Mouse (Mus musculus) forebrain, embryonic 14.5 days (tissue): ENCODE results near the gene Gramd4. TPM values are rescaled to one million over a fixed set of nuclear protein-coding genes. Genes with fewer than 3 reads are reported as not detected.

ENCODE experiments used
- ATAC-seq: fragments of 200-750 bp; cut with Nextera tagmentation; 2 replicates; pipeline ENCODE4 v1.8.0; 2017; ENCODE audit warnings: mild to moderate bottlenecking, moderate library complexity
- DNase-seq: peaks from one replicate; pipeline ENCODE4 v3.0.0-alpha.2; 2015; ENCODE audit warnings: low spot score
- H3K27ac ChIP-seq: fragments of 300-500 bp; sonication (generic); 2 replicates; pipeline ENCODE4 v1.5.1; 2014; ENCODE audit warnings: low read depth, mild to moderate bottlenecking, control low read depth, low read length, moderate library complexity
- H3K27me3 ChIP-seq: fragments of 300-500 bp; sonication (generic); replicated peaks from 2 replicates; pipeline ENCODE4 v1.6.1; 2014; ENCODE audit warnings: low read length, control low read depth, mixed read lengths; ENCODE audit not compliant: control insufficient read depth, insufficient read depth
- H3K36me3 ChIP-seq: fragments of 300-500 bp; sonication (generic); 2 replicates; pipeline ENCODE4 v1.6.1; 2014; ENCODE audit warnings: low read length, control low read depth; ENCODE audit not compliant: control insufficient read depth, insufficient read depth
- H3K4me1 ChIP-seq: fragments of 300-500 bp; sonication (generic); 2 replicates; pipeline ENCODE4 v1.6.1; 2014; ENCODE audit warnings: antibody characterized with exemption, low read length, control low read depth; ENCODE audit not compliant: control insufficient read depth, insufficient read depth
- H3K4me2 ChIP-seq: fragments of 300-500 bp; sonication (generic); 2 replicates; pipeline ENCODE4 v1.6.1; 2014; ENCODE audit warnings: mild to moderate bottlenecking, control low read depth, low read length
- H3K4me3 ChIP-seq: fragments of 300-500 bp; sonication (generic); 2 replicates; pipeline ENCODE4 v1.5.1; 2014; ENCODE audit warnings: low read depth, low read length, control low read depth
- H3K9ac ChIP-seq: fragments of 300-500 bp; sonication (generic); 2 replicates; pipeline ENCODE4 v1.6.1; 2014; ENCODE audit warnings: mild to moderate bottlenecking, low read length, control low read depth, moderate library complexity
- H3K9me3 ChIP-seq: fragments of 300-500 bp; sonication (generic); replicated peaks from 2 replicates; pipeline ENCODE4 v1.6.1; 2016; ENCODE audit warnings: low read length, control low read depth, mixed read lengths; ENCODE audit not compliant: control insufficient read depth
- WGBS: fragments of 180-500 bp; shearing (Covaris S2); extraction: QIAGEN DNeasy Blood & Tissue Kit; methylation state at CpG from one replicate; pipeline ENCODE4 v1.1.7; 2014; 5-methylcytosine and 5-hydroxymethylcytosine counted together
- polyA plus RNA-seq: library from polyadenylated mRNA; unstranded; fragments of >200 nt; fragmentation: Nextera tagmentation; extraction: Ambion mirVana; gene quantifications from 2 replicates; pipeline ENCODE4 v1.2.1, GENCODE M21; 2014

Gene Gramd4
- polyA plus RNA-seq, 1 experiment from 2014 or later, result 20.7 TPM

DNA sequence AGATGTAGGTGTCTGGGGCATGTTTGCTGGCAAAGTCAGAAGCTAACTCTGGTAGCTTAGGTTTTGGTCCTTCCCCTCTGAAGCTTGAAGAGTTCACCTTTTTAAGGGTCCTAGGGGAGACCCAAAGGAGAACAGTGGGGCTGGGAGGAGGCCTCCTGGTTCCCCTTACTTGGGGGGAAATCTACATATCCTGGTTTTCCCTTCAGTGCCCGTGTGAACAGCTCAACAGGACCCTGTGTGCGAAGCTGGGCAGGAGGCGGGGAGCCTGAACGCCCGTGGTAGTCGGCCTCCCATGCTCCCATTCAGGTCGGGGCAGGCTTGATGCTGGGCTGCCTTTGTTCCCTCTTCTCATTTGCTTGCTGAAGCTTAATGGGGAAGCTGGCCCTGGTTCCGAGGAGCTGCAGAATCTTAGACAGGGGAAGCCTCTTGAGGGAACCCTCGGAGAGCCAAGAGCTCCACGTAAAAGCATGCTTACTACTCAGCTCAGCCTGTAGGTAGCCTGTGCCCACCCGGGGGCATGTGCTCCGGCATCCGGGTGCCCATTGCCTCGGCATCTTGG, 30.2 kb downstream of the Gramd4 start:
- H3K9ac ChIP-seq, result peak overlapping the region; percentile 13
- 5% methylated on average over 14 of the region's 14 CpGs for WGBS
- peaks cover 10% of the 10 kb centered on the region for H3K36me3 ChIP-seq
- peak overlapping the region; percentile 8; the same call in 1 of the 2 replicates for H3K4me2 ChIP-seq
- ATAC-seq (peak; percentile 60), DNase-seq (peak; percentile 80)
- peaks cover 56% of the 10 kb centered on the region for H3K4me1 ChIP-seq
- no peak overlapping the region for H3K4me3 ChIP-seq
- no peaks in the 10 kb centered on the region for H3K27me3 ChIP-seq
- peak overlapping the region; percentile 84 for H3K27ac ChIP-seq
- no peaks in the 10 kb centered on the region for H3K9me3 ChIP-seq

DNA sequence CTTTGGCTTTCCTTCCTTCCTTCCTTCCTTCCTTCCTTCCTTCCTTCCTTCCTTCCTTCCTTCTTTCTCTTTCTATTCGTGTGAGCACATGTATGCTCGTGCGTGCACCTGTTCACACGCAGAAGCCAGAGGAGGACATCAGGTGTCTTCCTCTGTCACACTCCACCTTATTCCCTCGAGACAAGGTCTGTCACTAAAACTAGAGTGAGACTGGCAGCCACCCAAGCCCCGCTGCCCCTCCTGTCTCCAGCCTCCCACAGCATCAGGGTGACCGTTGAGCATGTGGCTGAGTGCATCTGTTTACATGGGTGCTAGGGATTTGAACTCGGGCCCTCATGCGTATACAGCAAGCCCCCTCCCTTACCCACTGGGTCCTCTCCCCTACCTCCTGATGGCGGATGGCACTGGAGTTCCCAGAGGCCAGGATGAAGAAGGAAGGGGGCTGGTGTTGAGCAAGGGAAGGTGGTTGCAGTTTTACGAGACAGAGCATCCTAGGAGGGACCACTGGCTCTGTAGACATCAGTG, 30.8 kb downstream of the Gramd4 start:
- WGBS, result 68% methylated on average over 11 of the region's 11 CpGs
- Histone ChIP-seq H3K4me3 (no peak overlapping the region), H3K4me1 (peaks cover 49% of the 10 kb centered on the region), H3K4me2 (peak overlapping the region; percentile 8; the same call in 1 of the 2 replicates), H3K9ac (peak overlapping the region; percentile 13; the same call in 1 of the 2 replicates), H3K9me3 (no peaks in the 10 kb centered on the region), H3K36me3 (peaks cover 12% of the 10 kb centered on the region), H3K27ac (peak overlapping the region; percentile 84), H3K27me3 (no peaks in the 10 kb centered on the region)
- ATAC-seq (no peak), DNase-seq (no peak)

DNA sequence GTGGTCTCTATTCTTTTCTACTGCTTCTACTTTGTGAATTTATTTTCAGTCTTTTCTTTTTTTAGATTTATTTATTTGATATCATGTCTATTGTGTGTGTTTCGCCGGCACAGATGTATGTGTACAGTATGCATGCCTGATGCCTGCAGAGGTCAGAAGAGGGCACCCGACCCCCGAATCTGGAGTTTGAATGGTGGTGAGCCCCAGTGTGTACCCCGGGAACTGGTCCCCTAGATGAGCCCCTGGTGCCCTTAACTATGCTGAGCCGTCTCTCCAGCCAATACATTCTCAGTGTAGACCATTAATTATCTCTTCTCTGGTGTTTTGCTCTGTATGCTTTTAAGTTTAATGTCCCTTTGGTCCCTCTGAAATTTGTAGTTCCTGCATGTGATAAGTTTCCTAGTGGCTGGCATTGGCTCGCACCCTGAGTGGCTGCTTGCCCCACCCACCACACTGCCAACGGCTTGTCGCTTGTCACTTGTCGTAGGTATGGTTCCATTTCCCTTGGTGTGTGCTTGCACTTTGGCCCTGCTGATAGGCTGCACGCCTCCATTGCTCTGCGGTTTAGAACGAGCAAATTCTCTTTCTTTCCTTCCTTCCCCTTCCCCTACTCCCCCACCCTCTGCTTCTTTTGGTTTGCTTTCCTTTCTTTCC, 31.7 kb downstream of the Gramd4 start:
- no peaks in the 10 kb centered on the region for H3K9me3 ChIP-seq
- H3K9ac ChIP-seq, result no peak overlapping the region
- DNase-seq (no peak), ATAC-seq (no peak)
- no peak overlapping the region for H3K4me2 ChIP-seq
- H3K36me3 ChIP-seq, result peaks cover 12% of the 10 kb centered on the region
- no peak overlapping the region for H3K27ac ChIP-seq
- peaks cover 43% of the 10 kb centered on the region for H3K4me1 ChIP-seq
- H3K4me3 ChIP-seq, result no peak overlapping the region
- 84% methylated on average over 13 of the region's 13 CpGs for WGBS
- H3K27me3 ChIP-seq, result no peaks in the 10 kb centered on the region

DNA sequence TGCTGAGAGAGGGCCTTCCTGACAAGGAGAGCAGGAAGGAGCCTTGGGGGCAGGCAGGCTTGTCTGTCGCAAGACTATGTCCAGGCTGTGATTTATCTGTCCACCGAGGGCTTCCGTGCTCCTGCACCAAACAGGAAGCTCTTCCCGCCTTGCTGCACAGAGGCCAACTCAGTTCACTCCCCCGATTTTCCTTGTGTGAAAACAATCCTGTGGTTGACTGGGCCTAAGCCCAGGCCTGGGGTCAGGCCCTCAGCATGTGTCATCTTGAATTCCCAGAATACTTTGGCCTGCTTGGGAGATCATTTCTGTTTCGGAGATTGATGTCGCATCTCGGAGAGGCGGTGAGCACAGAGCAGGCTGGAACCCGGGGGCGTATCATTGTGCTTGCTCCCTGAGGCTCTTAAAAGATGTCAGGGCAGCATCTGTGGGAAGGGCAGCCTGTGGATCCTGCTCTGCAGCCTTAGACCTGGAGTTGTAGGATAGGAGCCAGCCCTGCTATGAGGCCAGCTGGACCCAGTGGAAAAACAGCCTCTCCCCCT, 32.6 kb downstream of the Gramd4 start:
- Histone ChIP-seq H3K4me1 (peaks cover 35% of the 10 kb centered on the region), H3K27me3 (no peaks in the 10 kb centered on the region), H3K36me3 (peaks cover 12% of the 10 kb centered on the region), H3K9ac (no peak overlapping the region), H3K4me3 (no peak overlapping the region), H3K27ac (0 out of 2 replicates have a peak overlapping the region, but pooled peaks have one; percentile 36), H3K4me2 (no peak overlapping the region), H3K9me3 (no peaks in the 10 kb centered on the region)
- WGBS, result 85% methylated on average over 11 of the region's 11 CpGs
- DNase-seq (no peak), ATAC-seq (no peak)

DNA sequence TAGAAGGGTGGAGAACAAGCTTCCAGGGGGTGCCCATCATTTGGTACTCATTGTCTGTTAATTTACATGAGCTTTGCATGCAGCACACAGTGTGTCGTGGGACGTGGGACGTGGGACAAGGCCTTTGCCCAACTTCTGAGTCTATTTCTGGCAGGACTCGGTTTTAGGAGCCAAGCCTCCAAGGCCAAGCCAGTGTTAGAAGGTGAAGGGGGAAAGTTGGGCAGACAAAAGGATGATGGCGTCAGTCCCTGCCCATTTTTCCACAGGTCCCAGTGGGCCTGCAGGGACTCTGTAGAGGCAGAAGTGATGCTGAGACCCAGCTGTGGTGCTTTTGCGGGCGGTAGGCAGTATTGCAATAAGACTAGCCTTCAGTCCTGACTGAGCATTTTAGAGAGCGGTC, 33.1 kb downstream of the Gramd4 start:
- Histone ChIP-seq H3K9me3 (no peaks in the 10 kb centered on the region), H3K27ac (0 out of 2 replicates have a peak overlapping the region, but pooled peaks have one; percentile 36), H3K4me3 (no peak overlapping the region), H3K9ac (no peak overlapping the region), H3K4me2 (no peak overlapping the region), H3K27me3 (no peaks in the 10 kb centered on the region), H3K4me1 (peaks cover 30% of the 10 kb centered on the region), H3K36me3 (peaks cover 12% of the 10 kb centered on the region)
- no peak for ATAC-seq
- no peak for DNase-seq
- WGBS, result 90% methylated on average over 8 of the region's 8 CpGs

DNA sequence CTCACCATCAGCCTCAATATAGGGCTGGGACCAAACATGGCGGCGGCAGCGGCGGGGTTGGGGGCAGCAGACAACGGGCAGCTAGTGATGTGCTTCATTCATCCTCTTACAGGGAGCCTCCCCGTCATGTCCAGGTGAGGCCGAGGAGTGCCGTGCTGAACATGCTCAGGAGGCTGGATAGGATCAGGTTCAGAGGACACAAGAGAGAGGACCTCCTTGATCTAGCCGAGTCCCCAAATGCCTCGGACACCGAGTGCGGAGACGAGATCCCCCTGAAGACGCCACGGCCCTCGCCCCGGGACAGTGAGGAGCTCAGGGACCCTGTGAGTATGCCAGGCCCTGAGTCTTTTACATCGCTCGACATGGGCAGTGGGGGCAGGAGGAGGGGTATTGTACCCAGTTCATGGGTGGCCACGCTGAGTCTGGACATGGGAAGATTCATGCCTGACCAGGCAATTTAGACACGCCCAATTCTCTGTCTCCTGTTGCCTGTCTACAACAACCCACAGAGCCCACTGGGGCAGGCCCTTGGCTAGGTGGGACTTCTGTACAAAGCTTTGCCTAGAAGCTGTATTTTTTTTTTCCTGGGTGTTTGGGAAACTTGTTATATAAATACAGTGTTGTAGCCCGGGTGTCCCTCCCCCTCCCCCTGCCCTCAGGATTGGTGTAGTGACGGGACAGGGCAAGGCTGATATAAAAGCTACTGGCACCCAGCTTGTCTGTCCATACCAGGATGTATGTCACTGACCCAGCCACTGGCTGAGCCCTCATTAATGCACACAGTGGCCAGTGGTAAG, 33.9 kb downstream of the Gramd4 start:
- 92% methylated on average over 23 of the region's 23 CpGs for WGBS
- Histone ChIP-seq H3K9me3 (no peaks in the 10 kb centered on the region), H3K9ac (no peak overlapping the region), H3K36me3 (peaks cover 16% of the 10 kb centered on the region), H3K4me1 (peaks cover 22% of the 10 kb centered on the region), H3K4me2 (no peak overlapping the region), H3K27me3 (no peaks in the 10 kb centered on the region), H3K27ac (no peak overlapping the region), H3K4me3 (no peak overlapping the region)
- DNase-seq (no peak), ATAC-seq (no peak)

DNA sequence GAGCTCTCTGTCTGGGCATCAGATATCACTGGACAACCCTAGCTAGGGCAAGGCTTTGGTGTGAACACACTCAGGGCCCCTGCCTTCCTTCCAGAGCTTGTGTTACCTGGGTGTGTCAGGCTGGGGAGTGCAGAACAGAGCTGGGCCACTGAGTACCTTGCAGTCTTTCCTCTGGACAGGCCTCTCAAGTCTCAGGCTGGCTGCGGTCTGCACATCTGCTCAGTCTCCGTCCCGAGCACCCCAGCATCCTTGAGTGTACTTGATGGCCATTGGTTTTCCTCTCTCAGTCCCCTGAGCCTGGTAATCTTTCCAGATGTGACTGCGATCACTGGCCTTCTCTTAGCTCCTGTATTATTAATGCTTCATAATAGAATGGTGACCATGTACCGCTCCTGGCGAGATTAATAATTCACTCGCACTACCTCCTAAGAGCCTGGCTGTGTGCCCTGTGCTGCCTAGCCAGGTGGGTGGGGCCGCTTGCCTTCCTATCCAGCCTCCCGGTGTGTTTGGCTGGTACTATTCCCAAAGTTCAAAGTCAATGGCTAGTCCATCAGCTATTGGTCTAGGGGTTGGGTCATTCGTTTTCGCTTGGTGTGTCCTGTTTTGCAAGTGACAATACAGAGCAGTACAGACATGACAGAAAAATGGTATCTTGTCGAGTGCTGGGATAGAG, 34.6 kb downstream of the Gramd4 start:
- ATAC-seq (no peak), DNase-seq (no peak)
- Histone ChIP-seq H3K4me3 (no peak overlapping the region), H3K9ac (no peak overlapping the region), H3K4me2 (no peak overlapping the region), H3K4me1 (peaks cover 15% of the 10 kb centered on the region), H3K9me3 (no peaks in the 10 kb centered on the region), H3K27ac (no peak overlapping the region), H3K27me3 (no peaks in the 10 kb centered on the region), H3K36me3 (peaks cover 17% of the 10 kb centered on the region)
- WGBS, result 86% methylated on average over 12 of the region's 12 CpGs

DNA sequence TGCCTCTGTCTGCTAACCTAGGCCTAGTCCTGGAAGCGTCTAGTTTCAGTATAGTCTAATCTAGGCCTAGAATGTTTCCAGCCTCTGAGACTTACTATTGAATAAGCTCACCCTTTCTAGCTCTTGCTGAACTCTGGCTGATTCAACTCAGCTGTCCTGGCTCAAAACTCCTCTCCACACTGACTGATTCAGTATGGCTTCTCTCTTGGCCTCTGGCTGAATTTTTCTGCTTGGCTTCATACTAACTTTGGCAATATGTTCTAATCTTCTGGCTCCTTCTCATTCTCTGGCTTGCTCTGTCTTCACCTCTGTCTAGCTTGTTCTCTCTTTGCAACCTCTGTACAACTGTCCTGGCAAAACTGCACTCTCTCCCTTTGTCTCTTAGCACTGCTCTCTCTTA, 35.7 kb downstream of the Gramd4 start:
- Histone ChIP-seq H3K4me3 (no peak overlapping the region), H3K36me3 (peaks cover 17% of the 10 kb centered on the region), H3K4me1 (peaks cover 4% of the 10 kb centered on the region), H3K27ac (no peak overlapping the region), H3K9me3 (no peaks in the 10 kb centered on the region), H3K4me2 (no peak overlapping the region), H3K27me3 (no peaks in the 10 kb centered on the region), H3K9ac (no peak overlapping the region)
- ATAC-seq, result no peak
- DNase-seq, result no peak
- 93% methylated on average over 1 of the region's 1 CpGs for WGBS
